Mouse (Mus musculus): ENCODE results near the gene Gfm2. TPM values are rescaled to one million over a fixed set of nuclear protein-coding genes. Genes with fewer than 3 reads are reported as not detected.

Gfm2 gene
- polyA plus RNA-seq, 1 experiment from 2014 or later: 33.7 TPM

DNA sequence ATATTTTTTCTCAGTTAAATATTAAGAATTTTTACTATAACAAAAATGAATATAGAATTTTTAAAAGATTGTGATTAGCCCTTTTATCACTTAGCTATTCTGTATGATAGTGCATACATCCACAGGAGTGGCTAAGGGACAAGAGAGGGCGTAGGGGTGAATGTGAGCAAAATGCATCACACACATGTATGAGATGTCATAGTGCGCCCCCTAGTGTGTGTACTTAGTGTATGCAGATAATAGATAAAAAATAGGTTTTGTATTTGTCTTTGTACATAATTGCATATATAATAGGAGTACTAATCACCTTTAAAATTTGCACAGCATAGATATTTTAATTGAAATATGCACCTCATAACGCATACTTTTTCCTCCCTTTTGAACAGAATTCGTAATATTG, 8.1 kb downstream of the Gfm2 start:
- Histone ChIP-seq H3K4me2 (no peak overlapping the region), H3K4me1 (no peaks in the 10 kb centered on the region), H3K36me3 (peaks cover 64% of the 10 kb centered on the region), H3K9me3 (replicated peaks) (no peaks in the 10 kb centered on the region), H3K9ac (no peak overlapping the region), H3K27ac (no peak overlapping the region), H3K4me3 (replicated peaks) (no peak overlapping the region), H3K27me3 (no peaks in the 10 kb centered on the region)
- 67% methylated on average over 4 of the region's 4 CpGs for WGBS
- no peak for ATAC-seq (replicated peaks; ENCODE audit: low FRiP score)

GRCm38 (mm10) chr13:97175520-97176264, 38.0 kb downstream of the Gfm2 start:
- Histone ChIP-seq H3K9me3 (replicated peaks) (no peaks in the 10 kb centered on the region), H3K4me3 (replicated peaks) (no peak overlapping the region), H3K27me3 (no peaks in the 10 kb centered on the region), H3K4me2 (no peak overlapping the region), H3K9ac (no peak overlapping the region), H3K27ac (no peak overlapping the region), H3K4me1 (no peaks in the 10 kb centered on the region), H3K36me3 (peaks cover 93% of the 10 kb centered on the region)
- no peak for ATAC-seq (replicated peaks; ENCODE audit: low FRiP score)
- 82% methylated on average over 10 of the region's 10 CpGs for WGBS

DNA sequence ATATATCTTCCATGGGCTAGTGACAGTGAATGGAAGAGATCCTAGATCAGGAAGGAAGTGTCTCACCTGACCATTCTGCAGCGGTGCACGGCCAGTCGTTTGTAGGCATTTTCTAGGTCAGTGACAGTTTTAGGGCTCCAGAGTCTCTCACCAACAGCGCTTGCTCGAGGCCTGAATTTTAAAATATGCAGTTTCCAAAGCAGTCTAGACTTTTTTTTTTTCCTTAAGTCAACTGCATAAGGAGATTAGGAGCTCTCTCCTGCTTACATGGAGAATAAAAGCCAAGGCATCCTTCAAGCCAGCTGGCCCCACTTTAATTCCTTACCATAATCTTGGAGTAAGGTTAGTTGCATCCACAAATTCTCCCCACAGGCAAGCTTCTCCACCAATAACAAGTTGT, 39.0 kb downstream of the Gfm2 start:
- Histone ChIP-seq H3K9me3 (replicated peaks) (no peaks in the 10 kb centered on the region), H3K36me3 (peaks cover 87% of the 10 kb centered on the region), H3K27ac (no peak overlapping the region), H3K4me2 (no peak overlapping the region), H3K4me3 (replicated peaks) (no peak overlapping the region), H3K27me3 (no peaks in the 10 kb centered on the region), H3K4me1 (no peaks in the 10 kb centered on the region), H3K9ac (no peak overlapping the region)
- ATAC-seq (replicated peaks; ENCODE audit: low FRiP score): no peak
- WGBS: 82% methylated on average over 5 of the region's 5 CpGs

DNA sequence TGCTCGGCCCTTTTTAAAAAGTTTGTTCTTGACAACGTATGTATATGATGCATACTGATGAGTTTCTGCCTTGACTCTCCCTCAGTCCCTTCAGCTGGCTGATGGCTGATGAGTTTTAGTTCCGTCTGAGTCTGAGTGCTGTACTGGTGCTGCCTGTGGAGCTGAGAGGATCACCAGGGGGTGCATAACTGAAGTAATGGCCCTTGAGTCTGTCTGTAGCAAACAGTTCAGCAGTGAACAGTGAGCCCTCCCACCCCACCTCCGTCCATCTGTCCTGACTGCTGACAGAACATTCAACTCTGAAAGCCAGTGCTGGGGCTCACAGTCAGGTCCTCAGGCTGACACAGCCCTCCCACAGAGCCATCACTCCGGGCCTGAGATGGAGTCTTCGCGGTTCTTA, 41.2 kb downstream of the Gfm2 start:
- no peak overlapping the region for H3K9ac ChIP-seq
- no peaks in the 10 kb centered on the region for H3K9me3 ChIP-seq (replicated peaks)
- no peak overlapping the region for H3K4me2 ChIP-seq
- H3K4me3 ChIP-seq (replicated peaks): no peak overlapping the region
- no peak overlapping the region for H3K27ac ChIP-seq
- WGBS: 83% methylated on average over 7 of the region's 7 CpGs
- no peak for ATAC-seq (replicated peaks; ENCODE audit: low FRiP score)
- peaks cover 69% of the 10 kb centered on the region for H3K36me3 ChIP-seq
- no peaks in the 10 kb centered on the region for H3K27me3 ChIP-seq
- H3K4me1 ChIP-seq: no peaks in the 10 kb centered on the region

DNA sequence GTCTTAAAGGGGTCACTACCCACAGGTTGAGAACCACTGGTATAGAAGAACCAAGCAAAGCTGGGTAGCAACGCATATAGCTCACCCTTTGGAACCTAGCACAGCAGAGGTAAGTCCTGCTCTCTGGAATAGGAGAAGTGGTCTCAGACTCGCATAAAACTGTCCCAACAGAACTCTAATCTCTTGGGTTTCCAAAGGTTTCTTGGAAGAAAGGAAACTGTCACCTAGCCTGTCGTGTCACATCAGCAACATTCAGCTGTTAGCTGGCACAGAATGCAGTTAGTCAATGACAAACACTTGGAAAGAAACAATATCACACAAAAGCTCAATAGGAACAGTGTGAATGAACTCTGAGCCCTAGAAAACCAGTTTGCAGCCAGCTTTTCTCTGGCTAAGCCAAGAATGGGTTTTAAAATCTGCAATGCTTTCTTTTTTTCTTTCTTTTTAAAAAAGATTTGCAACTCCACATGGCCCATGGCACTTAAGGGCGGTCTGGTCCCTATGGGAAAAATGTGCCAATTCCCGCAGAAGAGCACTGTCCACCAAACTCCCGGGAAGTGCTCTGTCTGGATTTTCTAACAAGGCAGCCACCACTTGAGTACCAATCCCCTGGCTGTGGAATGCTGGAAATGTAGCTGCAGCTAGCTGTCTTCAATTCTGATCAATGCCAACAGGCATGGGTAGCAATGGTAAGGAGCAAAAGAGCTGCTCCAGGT, 42.5 kb downstream of the Gfm2 start:
- Histone ChIP-seq H3K9me3 (replicated peaks) (no peaks in the 10 kb centered on the region), H3K27ac (no peak overlapping the region), H3K4me3 (replicated peaks) (no peak overlapping the region), H3K27me3 (no peaks in the 10 kb centered on the region), H3K36me3 (peaks cover 56% of the 10 kb centered on the region), H3K9ac (no peak overlapping the region), H3K4me2 (no peak overlapping the region), H3K4me1 (no peaks in the 10 kb centered on the region)
- ATAC-seq (replicated peaks; ENCODE audit: low FRiP score): no peak
- WGBS: 85% methylated on average over 6 of the region's 6 CpGs

DNA sequence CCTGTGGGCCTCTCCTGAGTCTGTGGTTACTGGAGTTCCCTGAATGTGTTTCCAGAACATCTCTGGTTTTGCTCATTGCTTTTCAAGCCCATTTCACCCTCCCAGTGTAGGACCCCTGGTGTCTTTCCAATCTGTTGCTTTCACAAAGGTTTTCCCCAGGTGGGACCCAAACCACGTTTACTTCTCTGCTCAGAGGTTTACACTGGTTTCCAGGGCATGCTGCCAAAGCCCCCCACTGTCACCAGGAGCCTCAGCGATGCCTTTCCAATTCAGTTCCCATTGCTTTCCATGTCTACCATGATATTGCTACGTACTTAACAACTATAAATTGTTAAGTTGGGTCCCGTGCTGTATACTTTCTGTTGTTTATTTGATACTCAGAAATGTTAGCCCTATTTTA, 45.1 kb downstream of the Gfm2 start:
- Histone ChIP-seq H3K27ac (no peak overlapping the region), H3K4me2 (no peak overlapping the region), H3K9ac (no peak overlapping the region), H3K4me3 (replicated peaks) (no peak overlapping the region), H3K4me1 (no peaks in the 10 kb centered on the region), H3K27me3 (no peaks in the 10 kb centered on the region), H3K9me3 (replicated peaks) (no peaks in the 10 kb centered on the region), H3K36me3 (peaks cover 33% of the 10 kb centered on the region)
- 88% methylated on average over 4 of the region's 4 CpGs for WGBS
- ATAC-seq (replicated peaks; ENCODE audit: low FRiP score): no peak

GRCm38 (mm10) chr13:97184168-97184567, 46.4 kb downstream of the Gfm2 start:
- Histone ChIP-seq H3K36me3 (peaks cover 19% of the 10 kb centered on the region), H3K27me3 (no peaks in the 10 kb centered on the region), H3K9me3 (replicated peaks) (no peaks in the 10 kb centered on the region), H3K4me3 (replicated peaks) (no peak overlapping the region), H3K4me2 (no peak overlapping the region), H3K27ac (no peak overlapping the region), H3K4me1 (no peaks in the 10 kb centered on the region), H3K9ac (no peak overlapping the region)
- no peak for ATAC-seq (replicated peaks; ENCODE audit: low FRiP score)
- WGBS: 70% methylated on average over 2 of the region's 2 CpGs

- Histone ChIP-seq H3K27ac (no peak overlapping the region), H3K4me3 (replicated peaks) (no peak overlapping the region), H3K4me2 (no peak overlapping the region), H3K9me3 (replicated peaks) (no peaks in the 10 kb centered on the region), H3K4me1 (no peaks in the 10 kb centered on the region), H3K9ac (no peak overlapping the region), H3K36me3 (peaks cover 15% of the 10 kb centered on the region), H3K27me3 (no peaks in the 10 kb centered on the region)
- ATAC-seq (replicated peaks; ENCODE audit: low FRiP score): 0 out of 2 replicates have a peak, but pooled peaks have one; percentile 43
- 55% methylated on average over 5 of the region's 5 CpGs for WGBS
These were observed 46.9 kb downstream of the Gfm2 start for GRCm38 (mm10) chr13:97184656-97185055.

GRCm38 (mm10) chr13:97186346-97186745, 48.6 kb downstream of the Gfm2 start:
- H3K27ac ChIP-seq: no peak overlapping the region
- 79% methylated on average over 4 of the region's 4 CpGs for WGBS
- peaks cover 2% of the 10 kb centered on the region; the same call in 1 of the 2 replicates for H3K36me3 ChIP-seq
- no peak overlapping the region for H3K4me3 ChIP-seq (replicated peaks)
- H3K9ac ChIP-seq: no peak overlapping the region
- no peaks in the 10 kb centered on the region for H3K27me3 ChIP-seq
- no peaks in the 10 kb centered on the region for H3K4me1 ChIP-seq
- no peak for ATAC-seq (replicated peaks; ENCODE audit: low FRiP score)
- no peaks in the 10 kb centered on the region for H3K9me3 ChIP-seq (replicated peaks)
- no peak overlapping the region for H3K4me2 ChIP-seq

DNA sequence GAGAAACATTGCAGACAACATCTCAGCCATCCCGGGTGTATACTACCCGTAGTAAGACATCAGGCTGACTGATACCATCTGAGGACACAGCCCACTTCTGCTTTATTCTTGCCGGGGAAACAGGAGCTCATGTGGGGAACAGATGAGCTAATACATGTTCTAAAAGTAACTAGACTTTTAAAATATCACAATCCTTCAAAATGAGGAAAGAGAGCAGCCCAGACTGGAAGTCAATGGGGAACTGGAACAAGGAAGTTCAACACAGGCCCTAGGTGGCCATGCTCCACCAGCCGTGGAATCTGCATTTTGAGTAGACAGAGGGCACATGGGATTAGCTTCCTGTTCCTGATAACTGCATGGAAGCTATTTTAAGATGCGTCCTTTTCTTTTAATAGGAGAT, 50.0 kb downstream of the Gfm2 start:
- Histone ChIP-seq H3K4me2 (no peak overlapping the region), H3K4me1 (no peaks in the 10 kb centered on the region), H3K36me3 (peaks cover 2% of the 10 kb centered on the region; the same call in 1 of the 2 replicates), H3K9me3 (replicated peaks) (no peaks in the 10 kb centered on the region), H3K27me3 (no peaks in the 10 kb centered on the region), H3K9ac (no peak overlapping the region), H3K27ac (no peak overlapping the region), H3K4me3 (replicated peaks) (no peak overlapping the region)
- ATAC-seq (replicated peaks; ENCODE audit: low FRiP score): no peak
- 80% methylated on average over 5 of the region's 5 CpGs for WGBS

GRCm38 (mm10) chr13:97192649-97193048, 54.9 kb downstream of the Gfm2 start:
- no peak overlapping the region for H3K27ac ChIP-seq
- peaks cover 10% of the 10 kb centered on the region; the same call in 1 of the 2 replicates for H3K4me1 ChIP-seq
- H3K9ac ChIP-seq: no peak overlapping the region
- WGBS: 85% methylated on average over 11 of the region's 11 CpGs
- H3K4me2 ChIP-seq: no peak overlapping the region
- no peak for ATAC-seq (replicated peaks; ENCODE audit: low FRiP score)
- no peak overlapping the region for H3K4me3 ChIP-seq (replicated peaks)
- H3K27me3 ChIP-seq: no peaks in the 10 kb centered on the region
- no peaks in the 10 kb centered on the region for H3K36me3 ChIP-seq
- H3K9me3 ChIP-seq (replicated peaks): no peaks in the 10 kb centered on the region

GRCm38 (mm10) chr13:97193420-97193819, 55.7 kb downstream of the Gfm2 start:
- WGBS: 68% methylated on average over 7 of the region's 7 CpGs
- Histone ChIP-seq H3K4me3 (replicated peaks) (no peak overlapping the region), H3K4me1 (peaks cover 13% of the 10 kb centered on the region; the same call in 1 of the 2 replicates), H3K36me3 (no peaks in the 10 kb centered on the region), H3K27me3 (no peaks in the 10 kb centered on the region), H3K9ac (no peak overlapping the region), H3K27ac (no peak overlapping the region), H3K4me2 (no peak overlapping the region), H3K9me3 (replicated peaks) (no peaks in the 10 kb centered on the region)
- ATAC-seq (replicated peaks; ENCODE audit: low FRiP score): no peak
